Mouse (Mus musculus) mesoderm, embryonic 11.5 days (tissue): ENCODE measurements around the gene Pax4.

Source experiments
- DNase-seq: peaks from one replicate; pipeline ENCODE4 v3.0.0-alpha.2; 2012; ENCODE audit warnings: low read depth, low spot score

Pax4 gene

GRCm38 (mm10) chr6:28447937-28448336 lies 1.2 kb downstream of the Pax4 start:
- no peak for DNase-seq

DNA sequence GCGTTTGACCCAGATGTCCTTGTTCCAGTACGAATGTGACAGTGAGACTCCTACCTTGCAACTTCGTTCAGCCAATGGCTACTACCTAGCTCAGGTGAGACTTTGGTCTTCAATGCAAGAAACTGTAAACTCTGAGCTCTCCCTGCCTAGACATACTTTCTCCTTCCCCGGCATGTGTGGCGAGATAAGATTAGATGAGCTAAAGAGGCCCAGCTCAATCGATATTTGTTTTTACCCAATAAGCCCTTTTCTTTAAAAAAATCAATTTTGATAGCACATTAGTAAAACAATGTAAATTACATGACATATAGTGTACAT lies 17.7 kb downstream of the Pax4 start:
- DNase-seq = no peak

GRCm38 (mm10) chr6:28430795-28431537 lies 18.2 kb downstream of the Pax4 start:
- no peak for DNase-seq

DNA sequence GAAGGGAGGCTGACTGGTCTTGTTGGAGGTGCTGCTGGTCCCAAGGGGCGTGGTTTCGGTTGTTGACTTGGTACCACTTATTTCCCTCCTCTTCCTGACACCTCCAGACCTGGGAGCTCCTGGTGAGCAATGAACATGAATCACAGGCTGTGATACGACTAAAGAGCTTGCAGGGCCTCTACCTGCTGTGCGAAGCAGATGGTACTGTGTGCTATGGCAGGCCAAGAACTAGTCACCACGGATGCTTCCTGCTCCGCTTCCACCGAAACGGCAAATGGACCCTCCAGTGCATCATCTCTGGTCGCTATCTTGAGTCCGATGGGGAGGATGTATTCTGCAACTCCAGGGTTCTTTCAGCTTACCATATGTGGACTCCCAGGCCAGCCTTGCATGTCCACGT lies 19.3 kb downstream of the Pax4 start:
- DNase-seq = no peak

- no peak for DNase-seq
These were observed 20.9 kb downstream of the Pax4 start, which contains the start of gene Gcc1 for GRCm38 (mm10) chr6:28428290-28428689. Gcc1 (minus strand) TSS chr6:28428390.

- DNase-seq = no peak
These were observed 21.9 kb downstream of the Pax4 start, which contains the start of gene Fscn3 for GRCm38 (mm10) chr6:28427096-28427839. Fscn3 (plus strand) TSS chr6:28427789.

DNA sequence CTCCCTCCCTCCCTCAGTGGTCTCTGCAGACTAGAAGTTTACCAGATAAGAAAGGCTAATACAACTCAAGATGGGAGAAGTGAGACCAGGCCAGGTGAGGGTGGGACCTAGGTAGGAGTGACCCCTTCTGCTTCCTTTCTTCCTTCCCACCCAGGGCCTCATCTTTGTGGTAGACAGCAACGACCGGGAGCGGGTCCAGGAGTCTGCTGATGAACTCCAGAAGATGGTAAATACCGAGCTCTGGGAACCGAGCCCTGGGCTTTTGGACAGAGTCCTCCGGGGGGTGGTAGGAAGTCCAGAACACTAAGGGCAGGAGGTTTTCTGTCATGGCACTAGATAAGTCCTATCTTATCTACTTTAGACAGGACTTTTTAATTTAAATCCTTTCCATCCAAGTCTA lies 24.1 kb downstream of the Pax4 start:
- no peak for DNase-seq

DNA sequence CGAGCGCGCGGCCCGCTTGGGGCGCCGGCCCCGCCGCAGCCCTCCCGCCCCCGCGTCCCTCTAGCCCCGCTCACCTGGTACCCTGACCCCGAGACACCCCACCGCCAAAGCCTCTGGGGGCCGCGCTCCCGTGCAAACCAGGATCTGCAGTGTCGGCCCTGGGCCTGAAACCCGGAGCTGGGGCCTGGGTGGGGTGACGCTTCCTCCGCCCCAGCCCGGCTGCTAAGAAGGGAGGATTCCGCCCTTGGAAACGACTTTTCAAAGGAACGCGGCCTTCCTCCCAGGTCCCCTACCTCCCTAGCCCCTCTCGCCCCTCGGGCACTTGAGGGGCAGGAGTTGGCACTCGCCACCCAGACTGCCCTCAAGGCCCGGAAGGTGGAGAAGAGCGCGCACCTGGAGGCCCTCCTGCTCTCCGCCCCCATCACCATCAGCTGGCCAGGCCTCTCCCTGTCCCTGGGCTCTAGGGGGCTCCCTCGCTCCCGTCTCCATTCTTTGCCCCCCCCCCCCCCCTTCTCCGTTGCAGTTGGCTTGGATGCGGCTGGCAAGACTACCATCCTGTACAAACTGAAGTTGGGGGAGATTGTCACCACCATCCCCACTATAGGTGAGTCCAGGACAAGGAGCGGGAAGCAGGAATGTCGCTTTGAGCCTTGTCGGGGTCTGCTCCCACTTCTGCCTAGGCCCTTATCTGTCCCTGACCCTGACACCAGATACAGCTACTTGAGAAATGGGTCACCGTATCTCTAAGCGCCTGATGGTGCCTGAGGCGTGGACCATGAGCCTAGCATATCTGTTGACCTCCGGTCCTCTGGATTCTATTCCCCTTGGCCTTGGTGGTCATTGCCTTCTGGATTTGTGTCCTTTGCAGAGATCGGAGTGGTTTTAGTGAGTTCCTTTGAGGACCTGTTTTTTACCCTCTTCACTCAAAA lies 25.1 kb downstream of the Pax4 start:
- DNase-seq = peak; percentile 33

- DNase-seq = peak; percentile 78
These were observed 25.8 kb downstream of the Pax4 start, which contains the start of gene Arf5 for GRCm38 (mm10) chr6:28423313-28423712. Arf5 (plus strand) TSS chr6:28423560.

DNA sequence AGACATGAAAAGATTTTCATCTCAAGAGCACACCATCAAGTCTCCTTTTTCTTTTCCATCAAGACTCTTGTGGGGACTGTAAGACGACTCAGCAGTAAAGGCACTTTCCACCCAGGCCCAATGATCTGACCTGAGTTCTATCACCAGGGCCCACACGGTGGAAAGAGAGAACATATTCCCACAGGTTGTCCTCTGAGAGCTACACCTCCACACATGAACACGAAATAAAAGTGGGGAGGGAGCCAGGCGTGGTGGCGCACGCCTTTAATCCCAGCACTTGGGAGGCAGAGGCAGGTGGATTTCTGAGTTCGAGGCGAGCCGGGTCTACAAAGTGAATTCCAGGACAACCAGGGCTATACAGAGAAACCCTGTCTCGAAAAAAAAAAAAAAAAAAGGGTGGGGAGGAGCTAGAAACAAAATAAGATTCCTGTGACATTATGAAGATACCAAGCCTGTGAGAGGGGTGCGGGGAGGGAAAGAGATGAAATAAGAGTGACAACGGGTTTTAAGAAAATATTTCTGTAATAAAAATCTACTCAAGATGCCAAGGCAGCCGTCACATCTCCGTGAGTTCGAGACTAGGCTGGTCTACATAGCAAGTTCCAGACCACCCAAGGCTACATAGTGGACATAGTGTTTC lies 26.4 kb downstream of the Pax4 start:
- no peak for DNase-seq

GRCm38 (mm10) chr6:28421469-28422000 lies 27.6 kb downstream of the Pax4 start:
- DNase-seq = peak; percentile 90

- no peak for DNase-seq
These were observed 28.3 kb downstream of the Pax4 start for GRCm38 (mm10) chr6:28420865-28421264.

DNA sequence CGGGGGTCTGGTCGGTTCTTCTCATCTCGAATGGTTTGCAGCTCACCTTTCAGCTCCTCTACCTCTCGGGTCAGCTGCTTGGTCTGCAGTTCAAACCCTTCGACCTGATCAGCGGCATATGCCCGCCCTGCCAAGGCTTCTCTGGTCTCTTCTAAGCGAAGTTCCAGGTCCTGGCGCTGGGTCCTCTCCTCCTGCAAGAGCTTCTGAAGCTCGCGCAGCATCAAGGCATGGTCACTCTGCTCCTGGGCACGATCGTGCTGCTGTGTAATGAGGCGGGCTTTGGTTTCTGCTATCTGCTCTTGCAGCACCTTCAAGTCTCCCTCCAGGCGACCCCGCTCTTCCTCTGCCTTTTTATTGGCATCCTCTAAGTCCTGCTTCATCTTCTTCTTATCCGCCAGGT lies 28.8 kb downstream of the Pax4 start:
- DNase-seq = no peak

DNA sequence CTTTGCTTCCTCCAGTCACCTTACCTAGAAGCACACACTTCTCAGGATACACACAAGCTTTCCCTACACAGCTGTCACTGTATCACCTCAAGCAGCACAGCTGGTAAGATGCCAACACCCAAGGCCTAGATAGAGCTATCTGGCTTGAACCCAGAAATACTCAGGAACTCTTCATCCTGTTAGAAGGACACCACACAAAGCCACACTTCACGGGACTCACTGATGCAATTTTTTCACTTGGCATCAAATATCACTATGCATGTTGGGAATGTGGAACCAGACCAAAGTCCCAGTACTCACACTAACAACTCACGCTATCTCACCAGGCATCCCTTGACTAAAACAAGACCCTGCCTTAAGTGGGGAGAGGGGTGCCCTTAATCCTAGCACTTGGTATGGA lies 29.5 kb downstream of the Pax4 start:
- no peak for DNase-seq

- DNase-seq = no peak
These were observed 30.7 kb downstream of the Pax4 start for GRCm38 (mm10) chr6:28418449-28418848.

- no peak for DNase-seq
These were observed 32.2 kb downstream of the Pax4 start for GRCm38 (mm10) chr6:28416981-28417380.

- no peak for DNase-seq
These were observed 37.9 kb downstream of the Pax4 start for GRCm38 (mm10) chr6:28411236-28411635.

DNA sequence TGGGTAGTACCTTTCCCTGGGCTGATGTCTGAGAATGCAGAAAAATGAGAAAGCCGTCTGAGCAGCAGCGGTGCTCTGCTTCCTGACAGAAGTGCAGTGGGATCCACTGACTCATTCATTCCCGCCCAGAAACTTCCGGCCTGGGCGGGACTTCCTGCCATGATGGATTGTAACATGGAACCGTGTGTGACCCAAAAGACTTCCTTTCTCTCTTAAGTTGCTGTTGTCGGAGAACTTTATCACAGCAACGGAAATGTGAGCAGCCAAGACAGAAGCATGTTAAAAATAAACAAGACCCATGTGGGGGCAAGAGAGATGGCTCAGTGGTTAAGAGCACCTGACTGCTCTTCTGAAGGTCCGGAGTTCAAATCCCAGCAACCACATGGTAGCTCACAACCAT lies 39.1 kb downstream of the Pax4 start:
- DNase-seq = no peak

DNA sequence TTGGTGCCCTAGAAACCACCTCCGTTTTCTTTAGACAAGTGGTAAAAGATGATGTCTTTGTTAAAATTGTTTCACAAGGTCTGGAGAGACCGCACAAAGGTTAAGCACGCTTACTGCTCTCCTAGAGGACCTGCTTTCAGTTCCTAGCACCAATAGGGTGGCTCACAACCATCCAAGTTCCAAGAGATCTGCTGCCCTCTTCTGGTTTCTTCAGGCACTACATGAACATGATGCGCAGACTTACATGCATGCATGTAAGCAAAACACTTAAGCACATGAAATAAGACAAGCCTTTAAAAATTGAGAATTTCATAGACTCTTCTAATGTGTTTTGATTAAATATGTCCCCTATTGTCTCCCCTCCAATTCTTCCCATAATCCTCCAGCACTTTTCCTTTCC lies 49.4 kb downstream of the Pax4 start:
- no peak for DNase-seq

DNA sequence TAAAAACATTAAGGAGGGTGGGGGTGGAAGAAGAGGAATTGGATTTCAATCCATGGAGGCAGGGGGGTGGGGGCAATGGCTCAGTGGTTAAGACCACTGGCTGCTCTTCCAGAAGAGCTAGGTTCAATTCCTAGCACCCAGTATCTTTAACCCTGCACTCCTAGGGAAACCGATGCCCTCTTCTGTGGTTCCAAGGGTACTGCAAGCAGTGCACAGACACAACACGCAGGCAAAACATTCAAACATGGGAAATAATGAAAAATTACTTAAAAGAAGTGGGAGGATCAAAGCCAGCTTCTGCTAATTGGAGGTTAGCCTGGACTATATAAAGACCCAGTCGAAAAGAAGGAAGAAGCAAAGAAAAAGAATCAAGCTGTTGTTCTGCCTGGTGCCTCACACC lies 50.4 kb downstream of the Pax4 start:
- no peak for DNase-seq

DNA sequence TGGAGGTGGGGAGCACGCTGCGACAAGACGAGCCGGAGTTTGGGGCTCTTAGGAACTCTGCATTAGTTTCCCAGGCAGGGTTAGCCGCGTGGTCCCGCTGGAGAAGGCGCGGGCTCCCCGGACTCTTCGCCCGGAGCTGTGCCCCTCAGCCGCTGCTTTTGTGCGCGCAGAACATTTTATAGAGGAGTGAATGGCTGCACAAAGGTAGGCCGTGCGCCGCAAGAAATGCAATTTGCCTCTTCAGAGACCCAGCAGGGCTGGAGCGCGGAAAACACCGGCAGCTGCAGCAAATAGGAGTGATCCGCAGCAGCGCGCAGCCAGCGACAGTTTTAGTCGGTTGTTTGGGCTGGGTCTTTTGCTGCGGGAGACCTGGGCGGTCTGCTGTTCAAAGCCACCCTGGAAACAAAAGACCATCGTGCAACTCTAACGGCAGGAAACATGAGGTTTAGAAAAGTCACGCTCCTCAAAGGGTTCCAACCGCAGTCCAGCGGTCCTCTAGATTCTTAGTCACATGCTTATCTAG lies 51.4 kb downstream of the Pax4 start, which contains the start of gene Zfp800:
Zfp800 (minus strand) TSS at position 325 of the 523 bp plus-strand sequence.
- DNase-seq = peak; percentile 44
